Mouse (Mus musculus) spleen, adult 2 months (tissue): ENCODE data around the gene Ppp2r1b.

ENCODE experiments used
- CTCF ChIP-seq: fragments of 200-500 bp; IDR thresholded peaks from 2 replicates; pipeline ENCODE4 v1.5.1; 2011; ENCODE audit warnings: mild to moderate bottlenecking, inconsistent platforms; ENCODE audit not compliant: insufficient read depth, insufficient read length, insufficient replicate concordance; ENCODE audit errors: extremely low read depth
- POLR2A ChIP-seq: fragments of 200-500 bp; IDR thresholded peaks from 2 replicates; pipeline ENCODE4 v1.6.1; 2011; ENCODE audit warnings: low read depth, low read length, inconsistent platforms

DNA sequence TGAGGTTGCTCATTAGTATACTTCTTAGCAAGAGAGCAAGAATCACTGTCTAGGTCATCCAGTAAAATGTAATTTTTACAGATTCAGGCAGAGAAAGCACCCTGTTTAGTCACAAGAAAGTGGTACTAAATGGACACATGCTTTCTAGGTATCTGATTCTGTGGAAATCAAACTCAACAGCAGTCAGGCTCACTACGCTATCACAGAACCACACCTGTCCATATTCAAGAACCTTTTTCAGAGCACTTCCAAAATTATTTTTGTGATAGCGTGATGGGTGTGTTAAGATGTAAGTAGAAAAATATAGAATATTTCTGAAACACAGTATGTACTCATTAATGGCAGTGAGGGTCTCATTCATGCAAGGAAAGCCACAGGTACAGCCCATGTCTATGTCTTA is 74.5 kb downstream of the Ppp2r1b start:
- TF ChIP-seq CTCF, result no peak
- TF ChIP-seq POLR2A, result no peak
